Mouse (Mus musculus) G1E (cell line): ENCODE measurements at regions not wholly inside any gene's neighbourhood (a gene's known extent, or its start where the extent isn't known, plus 50 kb on each side); places are given as distances from the start of the nearest gene placed in this dataset.

ENCODE experiments used
- CTCF ChIP-seq: IDR thresholded peaks from 2 replicates; pipeline ENCODE4 v1.5.1; 2012; ENCODE audit warnings: low read depth, low read length, inconsistent platforms, mixed read lengths
- GATA1 ChIP-seq: IDR thresholded peaks from 2 replicates; pipeline ENCODE4 v1.6.1; 2012; ENCODE audit warnings: borderline replicate concordance, low read length, inconsistent platforms, mixed read lengths

- TF ChIP-seq GATA1 (no peak), CTCF (no peak)
Measured at GRCm38 (mm10) chr14:102215267-102215964, 485.7 kb downstream of the Lmo7 start.
